Mouse (Mus musculus) kidney, postnatal 4 days (tissue): ENCODE measurements at regions not wholly inside any gene's neighbourhood (a gene's known extent, or its start where the extent isn't known, plus 50 kb on each side); places are given as distances from the start of the nearest gene placed in this dataset.

Source experiments
- DNase-seq, 2 experiments: peaks; one replicate each; pipeline ENCODE4 v3.0.0; 2021; ENCODE audit warnings: mixed read lengths in 2 of 2

DNA sequence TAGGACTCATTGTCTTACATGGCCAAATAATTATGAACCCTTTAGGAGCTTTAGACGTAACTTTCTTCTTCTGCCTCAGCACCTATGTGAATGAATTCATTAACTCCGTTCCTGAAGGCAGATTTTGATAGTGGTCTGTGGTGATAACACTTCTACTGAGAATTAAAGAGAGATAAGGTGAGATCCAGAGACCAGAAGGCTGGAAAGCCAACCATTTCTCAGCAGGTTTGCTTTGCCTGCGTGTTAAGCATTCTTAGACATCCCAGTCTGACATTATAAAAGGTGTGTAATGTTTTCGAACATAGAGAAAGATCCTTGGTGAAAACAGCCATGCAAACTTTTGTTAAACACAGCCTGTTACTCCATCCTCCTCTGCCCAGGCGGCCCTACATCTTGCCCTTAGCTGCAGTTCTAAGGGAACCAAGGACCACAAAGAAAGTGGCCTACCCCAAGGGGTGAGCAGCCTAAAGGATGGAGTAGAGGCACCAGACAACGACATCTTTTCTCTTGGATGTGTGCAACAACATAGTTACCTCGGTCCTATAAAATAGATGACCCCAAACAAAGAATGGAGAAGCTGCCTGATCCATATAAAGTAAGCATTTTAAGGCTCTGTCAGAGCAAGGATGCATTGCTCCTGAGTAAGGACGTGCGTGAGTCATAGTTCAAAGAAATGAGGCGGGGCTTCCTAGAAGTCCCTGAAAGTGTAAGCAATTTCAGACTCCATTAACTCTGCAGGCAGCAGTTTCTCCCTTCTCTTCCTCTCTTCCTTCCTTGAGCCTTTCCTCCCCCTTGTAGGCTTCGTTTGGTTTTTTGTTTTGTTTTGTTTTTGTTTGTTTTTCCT is 55.1 kb upstream of the Xpr1 start:
- DNase-seq: no peak

DNA sequence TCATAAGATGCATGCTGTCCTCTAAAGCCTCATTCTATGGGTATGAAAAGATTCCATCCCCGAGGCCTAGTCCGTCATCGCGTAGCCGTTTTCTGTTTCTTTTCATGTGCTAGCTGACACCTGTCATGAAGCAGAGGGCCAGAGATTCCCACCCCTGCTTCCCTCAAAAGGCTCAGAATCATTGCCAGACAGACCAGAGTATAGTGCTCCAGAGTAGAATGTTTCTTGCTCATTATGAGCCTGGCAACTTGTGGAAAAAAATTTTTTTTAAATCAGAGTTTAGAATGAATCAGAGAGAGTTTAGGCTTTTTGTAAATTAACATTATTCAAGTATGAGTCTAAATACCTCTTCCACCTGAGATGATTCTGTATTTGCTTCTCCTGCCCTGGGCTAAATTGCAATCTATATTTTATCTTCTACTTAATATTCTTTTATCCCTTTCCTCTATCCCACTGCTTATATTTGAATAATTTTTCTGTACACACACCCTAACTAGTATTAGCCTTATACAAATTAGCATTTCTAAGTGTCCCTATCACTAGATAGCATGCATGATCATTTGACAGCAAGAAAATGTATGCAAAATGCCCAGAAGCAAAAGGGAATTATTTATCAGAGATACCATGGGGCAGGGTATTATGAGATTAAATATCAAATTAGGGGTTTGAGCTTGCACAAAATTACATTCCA is 55.9 kb upstream of the Xpr1 start:
- no peak for DNase-seq

DNA sequence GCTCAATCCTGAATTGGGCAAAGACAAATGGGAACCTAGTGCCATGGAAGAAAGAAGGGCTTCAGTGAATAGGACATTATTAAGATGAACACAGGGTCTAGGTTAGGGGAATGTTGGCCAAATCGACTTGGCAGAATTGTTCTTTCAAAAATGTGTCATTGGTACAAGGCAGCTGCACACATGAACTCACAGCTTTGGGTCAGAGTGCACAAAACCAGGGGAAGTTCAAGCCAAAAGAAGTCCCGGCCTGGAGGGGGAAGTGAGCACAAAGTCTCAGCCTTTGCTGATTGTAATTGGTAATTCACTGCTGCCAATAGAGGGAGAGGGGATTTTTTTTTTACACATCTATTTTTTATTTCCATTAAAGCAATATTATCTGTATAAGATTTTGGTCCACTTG is 57.8 kb upstream of the Xpr1 start:
- DNase-seq: no peak

DNA sequence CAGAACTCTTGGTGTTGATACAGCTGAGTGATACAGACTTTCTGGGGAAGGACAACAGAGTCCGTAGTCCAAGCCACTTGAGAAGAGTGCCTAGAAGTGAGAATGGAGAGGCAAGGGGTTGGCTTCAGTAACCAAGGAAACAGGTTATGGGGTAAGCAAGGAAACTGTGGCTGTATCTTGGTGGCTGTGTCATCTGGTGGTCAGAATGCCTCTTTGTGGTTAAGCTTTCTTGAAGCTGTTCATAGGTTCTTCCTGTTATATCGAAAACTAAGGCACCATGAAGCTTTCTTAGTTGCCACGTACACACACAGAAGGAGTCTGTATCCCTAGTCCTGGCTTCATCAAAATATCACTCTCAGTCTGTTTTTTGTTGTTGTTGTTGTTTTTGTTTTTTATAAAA is 59.0 kb upstream of the Xpr1 start:
- no peak for DNase-seq

DNA sequence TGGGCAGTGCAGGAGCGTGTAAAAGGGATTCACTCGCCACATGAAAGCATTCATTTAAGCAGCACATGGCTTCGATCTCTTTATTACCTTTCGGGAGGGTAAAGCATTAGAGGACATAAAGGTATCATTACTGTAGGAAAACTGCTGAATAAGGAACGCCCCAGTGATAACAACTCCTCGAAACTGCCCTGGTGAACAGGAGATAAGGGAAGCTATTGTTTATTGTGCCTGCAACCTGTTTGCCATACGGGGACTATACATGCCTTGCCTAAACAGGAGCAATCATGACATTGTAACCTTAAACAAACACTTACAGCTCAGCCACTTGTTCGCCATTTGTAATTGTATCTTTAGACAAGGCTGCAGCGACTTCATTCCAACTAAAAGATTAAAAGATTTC is 64.9 kb upstream of the Xpr1 start:
- no peak for DNase-seq

DNA sequence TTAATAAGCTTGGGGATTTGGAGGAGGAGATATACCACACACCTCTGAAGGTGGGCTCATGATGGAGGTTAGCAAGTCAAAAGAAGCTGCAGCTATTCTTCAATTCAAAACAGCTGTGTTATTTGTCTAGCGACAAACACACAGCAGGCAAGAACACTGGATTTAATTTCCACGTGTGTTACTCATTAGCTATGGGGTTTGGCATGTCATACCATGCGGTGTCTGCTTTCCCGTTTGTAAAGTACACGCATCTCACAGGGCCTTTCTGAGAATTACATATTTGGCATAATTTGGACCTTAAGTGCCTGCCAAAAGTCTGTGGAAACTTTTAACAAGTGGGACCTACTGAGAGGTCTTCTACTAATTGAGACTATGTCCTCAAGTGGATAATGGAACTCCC is 65.5 kb upstream of the Xpr1 start:
- no peak for DNase-seq

DNA sequence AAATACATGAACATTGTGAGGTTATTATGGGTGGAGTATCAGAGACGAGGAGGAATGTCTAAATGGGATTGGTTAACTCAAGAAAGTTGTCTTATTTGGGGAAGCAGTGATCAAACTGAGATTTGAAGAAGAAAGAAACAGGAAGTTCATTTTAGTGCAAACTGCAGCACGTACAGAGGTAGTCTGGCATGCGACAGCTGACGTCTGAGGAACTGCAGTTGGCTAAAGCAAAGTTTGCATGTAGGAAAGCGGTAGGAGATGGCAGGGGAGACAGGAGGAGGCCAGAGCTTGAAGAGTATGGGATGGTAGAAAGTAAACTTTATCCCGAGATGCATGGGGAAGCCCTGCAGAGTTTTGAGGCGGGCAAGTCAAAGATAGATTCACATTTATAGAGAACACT is 66.5 kb upstream of the Xpr1 start:
- DNase-seq: no peak

DNA sequence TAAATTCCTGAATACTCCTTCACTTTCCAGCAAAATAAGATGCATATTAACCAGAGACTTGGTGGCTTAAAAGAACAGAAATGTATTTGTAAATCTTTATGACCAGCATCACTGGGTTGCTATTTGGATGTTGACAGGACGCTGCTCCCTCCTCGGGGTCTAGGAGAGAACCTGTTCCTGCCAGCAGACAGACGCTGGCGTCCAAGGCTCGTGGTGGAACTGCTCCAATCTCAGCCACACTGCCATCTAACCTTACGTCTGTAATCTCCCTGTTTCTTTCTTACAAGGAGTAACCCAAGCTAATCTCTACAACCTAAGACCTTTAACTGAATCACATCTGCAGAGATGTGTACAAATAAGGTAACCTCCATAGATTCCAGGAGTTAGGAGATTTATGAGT is 70.1 kb upstream of the Acbd6 start:
- DNase-seq: no peak

DNA sequence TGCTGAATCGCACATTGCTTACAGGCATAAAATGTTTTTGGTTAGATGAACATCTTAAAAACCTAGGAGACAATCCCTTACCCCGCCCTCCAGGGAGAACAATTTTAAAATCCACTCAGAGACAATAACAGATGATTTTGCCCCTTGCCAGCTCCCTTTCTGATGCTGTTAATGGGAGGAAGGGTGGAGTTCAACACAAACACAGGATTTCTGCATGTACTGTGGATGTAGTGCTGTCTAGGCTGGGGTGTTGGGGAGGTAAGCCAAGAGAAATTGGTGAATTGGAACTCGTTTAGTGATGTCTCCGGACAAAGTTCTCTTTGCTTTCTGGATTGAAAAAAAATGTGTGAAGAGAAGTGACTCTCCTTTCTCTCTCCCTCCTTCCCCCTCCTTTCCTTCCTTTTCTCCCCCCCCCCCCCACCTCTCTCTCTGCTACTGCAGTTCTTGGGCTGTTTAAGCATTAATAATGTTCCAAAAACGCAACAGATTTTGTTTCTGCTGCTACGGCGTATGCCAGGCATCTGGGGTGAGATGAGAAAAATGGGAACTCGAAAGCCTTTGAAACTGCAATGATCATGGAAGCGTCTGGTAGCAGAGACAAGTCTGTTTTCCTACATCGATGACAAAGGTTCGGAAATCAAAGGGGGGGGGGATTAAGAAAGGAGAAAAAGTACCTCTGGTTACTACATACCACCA is 68.8 kb upstream of the Acbd6 start:
- DNase-seq: no peak

DNA sequence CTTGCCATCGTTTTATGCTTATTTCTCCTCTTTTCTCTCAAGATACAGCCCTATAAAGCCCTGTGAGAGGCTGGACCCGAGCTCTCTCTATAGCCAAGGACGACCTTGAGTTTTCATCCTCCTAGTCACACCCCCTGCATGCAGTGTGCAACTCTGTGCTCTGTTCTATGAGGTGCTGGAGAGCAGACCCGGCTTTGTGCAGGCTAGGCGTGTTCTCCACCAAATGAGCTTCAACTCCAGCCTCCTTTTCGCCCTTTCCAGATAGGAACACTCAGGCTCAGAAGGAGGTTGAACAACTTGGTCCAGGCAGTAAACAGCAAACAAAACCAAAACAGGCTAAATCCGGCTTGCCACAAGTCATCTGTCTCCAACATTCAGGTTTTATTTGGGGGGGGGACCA is 67.8 kb upstream of the Acbd6 start:
- DNase-seq: no peak

DNA sequence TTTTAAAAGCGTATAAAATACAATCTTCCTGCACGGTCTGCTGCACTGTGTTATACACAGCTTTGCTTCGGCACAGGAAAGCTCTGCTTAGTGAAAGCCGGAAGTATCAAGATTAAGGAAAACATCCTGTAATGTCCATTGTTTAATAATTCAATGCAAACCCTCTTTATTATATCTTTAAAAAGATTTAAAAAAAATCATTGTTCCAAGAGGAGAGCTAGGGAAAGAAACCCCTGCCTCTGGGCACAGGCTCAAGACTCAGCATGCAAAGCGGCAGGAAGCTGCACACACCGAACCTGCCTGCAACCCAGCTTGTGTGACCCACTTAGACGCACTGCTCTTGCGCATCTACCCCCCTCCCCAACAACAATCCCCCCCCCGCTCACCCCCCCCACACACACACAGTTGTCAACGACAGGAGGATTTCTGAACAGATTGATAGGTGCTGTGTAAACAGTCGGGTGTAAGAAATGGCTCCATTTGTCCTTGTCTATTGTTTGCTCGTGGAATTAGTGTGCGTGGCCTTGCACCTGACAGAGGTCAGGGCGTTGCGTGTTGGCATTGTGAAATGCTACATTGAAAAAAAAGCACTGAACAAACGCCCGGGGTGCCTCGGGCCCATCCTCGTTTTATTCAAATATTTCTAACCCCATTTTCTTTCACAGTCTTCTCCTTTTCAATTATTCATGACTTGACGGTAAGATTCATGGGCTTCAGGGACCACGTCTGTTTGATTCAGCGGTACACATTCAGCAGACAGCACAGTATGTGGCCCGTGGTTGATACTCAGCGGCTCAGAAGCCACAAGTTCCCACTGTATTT is 66.5 kb upstream of the Acbd6 start:
- DNase-seq: peak; percentile 43 to 60

DNA sequence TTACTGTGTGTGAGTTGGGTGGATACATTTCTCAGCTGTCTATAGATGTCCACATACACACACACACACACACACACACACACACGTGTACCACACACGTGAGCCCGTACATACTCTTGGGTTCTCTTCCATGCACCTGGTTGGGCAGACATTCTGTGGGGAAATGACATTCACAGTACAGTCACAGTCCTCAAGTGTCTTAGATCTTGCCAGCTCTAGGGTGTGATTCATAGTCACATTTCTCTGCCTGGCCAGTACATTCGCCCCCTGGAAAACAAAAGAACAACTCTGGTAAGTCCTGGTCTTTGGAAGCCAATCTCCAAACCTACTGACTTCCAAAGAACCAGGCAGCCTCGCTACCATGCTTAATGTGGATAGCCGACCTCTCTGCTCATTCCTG is 64.6 kb upstream of the Acbd6 start:
- no peak for DNase-seq

DNA sequence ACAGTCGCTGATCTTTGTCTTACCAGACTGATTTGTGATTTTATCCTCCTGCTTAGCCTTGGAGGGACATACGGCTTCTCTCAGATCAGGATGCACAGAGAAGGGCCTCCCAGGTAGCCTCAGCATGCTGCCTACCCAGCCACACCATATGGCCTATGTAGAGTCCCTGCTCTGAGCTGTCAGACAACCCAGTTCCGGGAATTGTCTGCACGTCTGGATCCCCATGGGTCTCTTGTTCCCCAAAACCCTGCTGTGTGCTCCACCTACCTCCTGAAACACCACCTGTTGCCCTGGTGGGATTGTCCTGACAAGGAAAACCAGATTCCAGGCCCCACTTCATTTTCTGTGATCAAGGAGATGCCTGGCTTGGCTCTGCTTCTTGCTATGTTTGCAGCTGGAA is 64.1 kb upstream of the Acbd6 start:
- no peak for DNase-seq

DNA sequence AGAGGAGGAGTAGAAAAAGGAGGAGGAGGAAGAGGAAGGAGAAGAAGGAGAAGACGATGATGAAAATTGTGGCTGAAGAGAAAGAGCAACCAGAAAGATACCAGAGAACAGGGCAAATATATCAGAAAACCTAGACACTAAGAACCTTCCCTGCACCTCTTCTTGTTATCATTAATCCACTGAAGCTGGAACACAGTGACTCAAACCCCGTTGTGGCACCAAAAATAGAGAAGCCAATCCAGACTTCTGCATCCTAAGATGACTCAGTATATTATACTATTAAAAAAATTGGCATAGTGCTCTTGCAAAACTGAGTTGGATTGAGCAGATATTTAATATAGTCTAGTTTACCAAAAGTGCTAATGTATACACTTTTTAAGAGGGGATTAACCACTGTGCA is 63.6 kb upstream of the Acbd6 start:
- no peak for DNase-seq

DNA sequence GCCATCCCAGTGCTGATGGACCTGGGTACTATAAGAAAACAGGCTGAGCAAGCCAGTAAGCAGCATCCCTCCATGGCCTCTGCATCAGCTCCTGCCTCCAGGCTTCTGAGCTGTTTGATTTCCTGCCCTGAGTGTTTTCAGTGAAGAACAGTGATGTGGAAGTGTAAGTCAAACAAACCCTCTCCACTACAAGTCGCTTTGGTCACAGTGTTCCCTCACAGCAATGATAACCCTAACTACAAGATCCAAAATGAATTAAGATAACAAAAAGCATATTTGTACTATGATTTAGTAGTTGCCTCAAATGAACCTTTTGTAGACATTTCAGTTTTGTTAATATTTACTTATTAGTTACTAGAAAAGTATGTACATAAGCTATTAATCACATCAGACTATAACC is 58.2 kb upstream of the Acbd6 start:
- DNase-seq: no peak

DNA sequence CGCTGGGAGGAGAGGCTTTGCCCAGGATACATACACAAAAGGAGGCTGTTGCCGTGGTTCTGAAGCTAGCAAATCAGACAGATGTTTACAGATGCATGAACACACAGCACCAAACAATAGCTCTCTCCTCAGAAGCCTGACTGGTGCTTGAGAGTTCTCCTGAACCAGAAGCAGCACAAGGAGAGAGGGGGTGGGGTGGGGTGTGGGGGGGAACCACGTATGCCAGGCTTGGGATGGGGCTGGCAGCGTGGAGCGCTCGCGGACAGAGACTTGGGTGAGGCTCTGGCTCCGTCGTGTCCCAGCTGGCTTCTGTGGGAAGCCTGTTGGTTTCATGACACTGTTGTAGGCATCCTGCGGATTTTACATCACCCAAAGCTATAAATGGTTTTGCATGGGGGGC is 55.1 kb upstream of the Acbd6 start:
- no peak for DNase-seq

DNA sequence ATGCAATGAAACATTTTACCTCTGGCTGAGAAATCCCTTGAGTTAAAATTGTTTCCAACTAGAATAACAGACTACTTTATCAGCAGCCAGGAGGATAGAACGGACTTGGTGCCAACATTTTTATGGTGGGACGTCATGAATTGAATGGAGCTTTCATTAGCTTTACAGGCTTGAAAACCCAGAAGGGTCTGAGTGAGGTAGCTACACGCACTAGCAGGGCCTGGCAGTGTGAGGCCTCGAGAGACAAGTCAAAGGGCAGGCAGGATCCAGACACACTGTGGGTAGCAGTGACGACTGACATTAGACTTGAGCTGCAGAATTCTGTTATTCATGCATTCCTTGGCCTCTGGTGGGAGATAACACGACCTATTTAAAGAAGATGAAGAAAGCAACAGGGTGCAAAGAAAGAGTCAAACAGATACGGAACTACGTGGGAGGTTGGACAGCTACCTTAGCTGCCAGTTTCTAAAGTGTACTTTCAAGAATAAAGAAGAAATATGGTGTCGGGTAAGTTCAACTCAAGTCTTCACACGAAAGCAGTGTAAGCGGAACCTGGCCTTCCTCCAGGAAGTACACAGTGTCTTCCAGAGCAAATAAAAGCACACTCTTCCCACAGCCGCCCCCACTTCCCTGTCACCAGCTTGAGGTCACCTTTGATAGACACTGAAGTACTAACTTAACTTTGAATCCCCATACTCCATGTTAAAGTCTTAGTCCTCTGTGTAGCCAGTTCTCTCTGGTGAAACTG is 53.2 kb upstream of the Acbd6 start:
- peak in 1 of 2 experiments; percentile 33 for DNase-seq

DNA sequence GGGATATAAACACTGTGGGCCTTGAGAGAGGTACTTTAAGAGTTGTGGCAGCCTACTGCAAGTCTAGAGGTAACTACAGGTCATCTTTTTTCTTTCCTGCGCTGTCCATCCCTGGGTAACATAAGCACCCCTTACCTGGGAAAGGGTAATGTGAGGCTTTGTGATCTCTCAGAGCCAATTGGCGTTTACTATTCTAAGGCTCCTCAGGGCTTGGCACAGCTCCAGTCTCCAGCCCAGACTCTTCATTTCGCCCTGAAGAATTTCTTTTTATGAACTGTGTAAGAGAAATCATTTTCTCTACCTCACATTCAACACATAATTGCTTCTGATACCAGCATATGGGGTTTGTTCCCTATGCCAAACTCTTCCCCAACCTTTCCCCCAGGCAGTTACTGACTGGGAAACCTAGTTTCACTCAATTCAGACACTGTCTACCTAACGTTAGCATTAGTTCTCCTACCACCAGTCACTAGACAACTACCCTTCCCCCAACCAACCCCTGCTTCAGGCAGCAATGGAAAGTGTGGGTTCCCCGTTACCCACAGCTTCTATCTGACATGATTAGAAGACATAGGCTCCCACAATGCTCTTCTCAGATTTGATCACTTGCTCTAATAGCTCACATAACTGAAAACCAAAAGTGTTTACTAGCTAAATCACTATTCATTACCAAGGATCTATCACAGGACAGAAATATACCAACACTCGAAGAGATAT is 52.4 kb upstream of the Acbd6 start:
- DNase-seq: peak in 1 of 2 experiments; percentile 27
